Mouse (Mus musculus) megakaryocyte, embryonic 14.5 days (primary cell): Measurements from ENCODE around the gene Zfp710.

Experiments
- FLI1 ChIP-seq: IDR thresholded peaks from 2 replicates; pipeline ENCODE4 v1.6.1; 2012; ENCODE audit warnings: low read length, inconsistent platforms, mixed read lengths
- GATA1 ChIP-seq: IDR thresholded peaks from 3 replicates; pipeline ENCODE4 v1.6.1; 2012; ENCODE audit warnings: mixed read lengths, low read length, inconsistent platforms, borderline replicate concordance

DNA sequence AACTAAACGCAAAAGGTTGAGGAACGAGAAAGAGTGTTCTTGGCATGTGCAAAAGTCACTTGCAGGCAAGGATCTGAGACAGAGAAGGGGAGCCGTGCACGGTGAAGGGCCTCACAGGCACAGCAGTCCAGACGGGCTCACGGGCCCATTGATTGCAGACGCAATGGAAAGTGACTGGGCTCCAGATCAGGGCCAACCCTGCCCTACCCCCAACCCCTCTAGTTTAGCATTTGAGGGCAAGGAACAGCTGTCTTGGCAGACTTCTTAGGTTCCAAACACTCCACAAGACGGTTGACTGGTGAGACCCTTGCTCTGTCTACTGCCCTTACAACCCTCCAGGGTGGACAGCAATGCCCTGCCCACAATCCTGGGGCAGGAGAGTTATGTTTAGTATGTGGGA lies 48.9 kb downstream of the Zfp710 start:
- TF ChIP-seq GATA1: no peak
- no peak for TF ChIP-seq FLI1
